Mouse (Mus musculus) heart, postnatal 0 days (tissue): Measurements from ENCODE around the gene Prodh2.

Experiments
- CTCF ChIP-seq: IDR thresholded peaks from 2 replicates; pipeline ENCODE4 v1.5.1; 2016; ENCODE audit warnings: antibody characterized with exemption, control low read depth, low read depth
- EP300 ChIP-seq: IDR thresholded peaks from 2 replicates; pipeline ENCODE4 v1.6.1; 2016; ENCODE audit warnings: antibody characterized with exemption, low read depth

- TF ChIP-seq CTCF (no peak), EP300 (no peak)
Measured at GRCm38 (mm10) chr7:30515003-30515760, 21.8 kb downstream of the Prodh2 start.
